Mouse (Mus musculus) lung, adult 2 months (tissue): ENCODE data around the gene Clip3.

Source experiments
- CTCF ChIP-seq: fragments of 200-500 bp; IDR thresholded peaks from 2 replicates; pipeline ENCODE4 v1.5.1; 2011; ENCODE audit warnings: mild to moderate bottlenecking, low read length, control low read depth; ENCODE audit not compliant: insufficient read depth
- POLR2A ChIP-seq: fragments of 200-500 bp; IDR thresholded peaks from 2 replicates; pipeline ENCODE4 v1.6.1; 2011; ENCODE audit warnings: low read depth, mild to moderate bottlenecking, control low read depth, low read length, borderline replicate concordance; ENCODE audit errors: extremely low read depth

- TF ChIP-seq POLR2A (no peak), CTCF (no peak)
These were observed 48.0 kb downstream of the Clip3 start for GRCm38 (mm10) chr7:30339432-30340109.
